Mouse (Mus musculus): ENCODE results near the gene Nol12.

GRCm38 (mm10) chr15:78923585-78923984 is 11.1 kb upstream of the Nol12 start:
- TF ChIP-seq GATA1 (IDR thresholded peaks at IDR 0.05; ENCODE audit: borderline replicate concordance, low read length) = no peak
- TF ChIP-seq FLI1 (IDR thresholded peaks at IDR 0.05; ENCODE audit: low read length) = no peak
